Mouse (Mus musculus) neural tube, embryonic 14.5 days (tissue): Measurements from ENCODE around the gene Arid3b. TPM values are rescaled to one million over a fixed set of nuclear protein-coding genes. Genes with fewer than 3 reads are reported as not detected.
A peak's percentile ranks its signal among the peaks of the same experiment; 100 is the strongest.

ENCODE experiments used
- ATAC-seq: fragments of 200-750 bp; cut with Nextera tagmentation; 2 replicates; pipeline ENCODE4 v1.8.0; 2017; ENCODE audit warnings: low read depth, mild to moderate bottlenecking, moderate TSS enrichment, moderate library complexity
- H3K27ac ChIP-seq: fragments of 300-500 bp; sonication (generic); 2 replicates; pipeline ENCODE4 v1.5.1; 2014; ENCODE audit warnings: low read depth, mild to moderate bottlenecking, control low read depth, low read length, moderate library complexity, mixed read lengths
- H3K27me3 ChIP-seq: fragments of 300-500 bp; sonication (generic); 2 replicates; pipeline ENCODE4 v1.6.1; 2014; ENCODE audit warnings: low read length; ENCODE audit not compliant: control insufficient read depth, insufficient read depth
- H3K36me3 ChIP-seq: fragments of 300-500 bp; sonication (generic); 2 replicates; pipeline ENCODE4 v1.6.1; 2014; ENCODE audit warnings: low read length, mixed read lengths; ENCODE audit not compliant: control insufficient read depth, insufficient read depth
- H3K4me1 ChIP-seq: fragments of 300-500 bp; sonication (generic); 2 replicates; pipeline ENCODE4 v1.6.1; 2014; ENCODE audit warnings: low read length; ENCODE audit not compliant: control insufficient read depth, insufficient read depth
- H3K4me2 ChIP-seq: fragments of 300-500 bp; sonication (generic); 2 replicates; pipeline ENCODE4 v1.6.1; 2014; ENCODE audit warnings: mild to moderate bottlenecking, low read depth, low read length, control low read depth
- H3K4me3 ChIP-seq: fragments of 300-500 bp; sonication (generic); 2 replicates; pipeline ENCODE4 v1.5.1; 2014; ENCODE audit warnings: low read depth, low read length, control low read depth, mixed read lengths
- H3K9ac ChIP-seq: fragments of 300-500 bp; sonication (generic); replicated peaks from 2 replicates; pipeline ENCODE4 v1.6.1; 2014; ENCODE audit warnings: low read depth, mild to moderate bottlenecking, control low read depth, low read length, mixed read lengths
- H3K9me3 ChIP-seq: fragments of 300-500 bp; sonication (generic); 2 replicates; pipeline ENCODE4 v1.6.1; 2016; ENCODE audit warnings: low read length; ENCODE audit not compliant: control insufficient read depth
- WGBS: fragments of 180-500 bp; shearing (Covaris S2); extraction: QIAGEN DNeasy Blood & Tissue Kit; methylation state at CpG from one replicate; pipeline ENCODE4 v1.1.7; 2014; 5-methylcytosine and 5-hydroxymethylcytosine counted together
- polyA plus RNA-seq: library from polyadenylated mRNA; unstranded; fragments of >200 nt; fragmentation: Nextera tagmentation; extraction: Ambion mirVana; gene quantifications from 2 replicates; pipeline ENCODE4 v1.2.1, GENCODE M21; 2014

Gene Arid3b
- polyA plus RNA-seq, 1 experiment from 2014 or later = 6.3 TPM

- Histone ChIP-seq H3K9ac (peak overlapping the region; percentile 98), H3K36me3 (peaks cover 10% of the 10 kb centered on the region), H3K4me2 (peak overlapping the region; percentile 99), H3K27me3 (no peaks in the 10 kb centered on the region), H3K9me3 (no peaks in the 10 kb centered on the region), H3K4me3 (peak overlapping the region; percentile 89), H3K4me1 (peaks cover 28% of the 10 kb centered on the region), H3K27ac (peak overlapping the region; percentile 100)
- peak; percentile 93 for ATAC-seq
- WGBS = 0% methylated on average over 37 of the region's 45 CpGs
Observed at GRCm38 (mm10) chr9:57764974-57765363, 71.6 kb downstream of the Arid3b start.

DNA sequence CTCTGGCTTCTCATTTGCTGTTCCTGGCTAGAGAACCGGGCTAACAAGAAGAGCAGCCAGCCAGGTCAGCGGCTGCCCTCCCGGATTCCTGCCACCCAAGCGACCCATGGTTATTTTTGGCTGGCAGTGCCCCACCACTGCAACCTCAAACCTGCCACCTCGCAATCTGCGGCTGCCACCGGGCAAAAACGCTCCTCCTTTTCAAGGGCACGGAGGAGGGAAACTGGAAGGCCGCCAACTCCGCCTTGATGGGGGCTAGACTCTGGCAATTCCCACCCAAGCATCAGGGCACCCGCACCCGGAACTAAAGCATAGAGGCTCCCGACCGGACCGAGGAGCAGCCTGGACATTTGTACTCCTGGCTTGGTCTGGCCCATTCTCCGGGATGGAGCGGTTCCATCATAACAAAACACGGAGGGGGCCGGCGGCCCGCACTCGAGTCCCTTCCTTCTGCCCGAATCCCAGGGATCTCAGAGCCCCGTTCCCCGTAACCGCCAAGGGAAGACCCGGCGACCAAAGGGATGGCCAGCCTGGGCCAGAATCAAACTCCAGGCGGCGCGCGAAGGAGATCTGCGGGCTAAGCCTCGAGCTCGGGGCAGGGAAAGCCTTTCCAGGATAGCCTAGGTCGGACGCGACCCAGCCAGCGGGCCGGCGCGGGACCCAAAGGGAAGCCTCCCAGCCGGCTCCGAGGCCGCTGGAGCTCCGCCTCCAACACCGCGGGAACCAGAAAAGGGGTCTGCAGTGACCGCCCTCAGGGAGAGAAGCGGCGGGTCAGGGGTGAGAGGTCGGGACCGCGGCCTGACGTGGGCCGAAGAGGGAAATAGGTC lies 72.2 kb downstream of the Arid3b start:
- peak overlapping the region; percentile 100 for H3K27ac ChIP-seq
- peak overlapping the region; percentile 98 for H3K9ac ChIP-seq
- H3K4me2 ChIP-seq = peak overlapping the region; percentile 99
- H3K36me3 ChIP-seq = peaks cover 17% of the 10 kb centered on the region
- peak; percentile 52 for ATAC-seq
- peak overlapping the region; percentile 89 for H3K4me3 ChIP-seq
- no peaks in the 10 kb centered on the region for H3K9me3 ChIP-seq
- peaks cover 28% of the 10 kb centered on the region for H3K4me1 ChIP-seq
- no peaks in the 10 kb centered on the region for H3K27me3 ChIP-seq
- under 1% methylated on average over 50 of the region's 57 CpGs for WGBS

GRCm38 (mm10) chr9:57762563-57762991 lies 74.0 kb downstream of the Arid3b start:
- Histone ChIP-seq H3K9me3 (no peaks in the 10 kb centered on the region), H3K9ac (no peak overlapping the region), H3K4me1 (peaks cover 28% of the 10 kb centered on the region), H3K36me3 (peaks cover 34% of the 10 kb centered on the region), H3K27ac (no peak overlapping the region), H3K27me3 (no peaks in the 10 kb centered on the region), H3K4me3 (no peak overlapping the region), H3K4me2 (0 out of 2 replicates have a peak overlapping the region, but pooled peaks have one; percentile 99)
- WGBS = 60% methylated on average over 6 of the region's 6 CpGs
- ATAC-seq = no peak

- no peaks in the 10 kb centered on the region for H3K9me3 ChIP-seq
- H3K27ac ChIP-seq = no peak overlapping the region
- no peaks in the 10 kb centered on the region for H3K27me3 ChIP-seq
- H3K4me1 ChIP-seq = peaks cover 28% of the 10 kb centered on the region
- ATAC-seq = no peak
- no peak overlapping the region for H3K4me2 ChIP-seq
- H3K4me3 ChIP-seq = no peak overlapping the region
- WGBS = 92% methylated on average over 13 of the region's 13 CpGs
- peaks cover 41% of the 10 kb centered on the region for H3K36me3 ChIP-seq
- H3K9ac ChIP-seq = no peak overlapping the region
Observed at GRCm38 (mm10) chr9:57761563-57762551, 74.7 kb downstream of the Arid3b start.

DNA sequence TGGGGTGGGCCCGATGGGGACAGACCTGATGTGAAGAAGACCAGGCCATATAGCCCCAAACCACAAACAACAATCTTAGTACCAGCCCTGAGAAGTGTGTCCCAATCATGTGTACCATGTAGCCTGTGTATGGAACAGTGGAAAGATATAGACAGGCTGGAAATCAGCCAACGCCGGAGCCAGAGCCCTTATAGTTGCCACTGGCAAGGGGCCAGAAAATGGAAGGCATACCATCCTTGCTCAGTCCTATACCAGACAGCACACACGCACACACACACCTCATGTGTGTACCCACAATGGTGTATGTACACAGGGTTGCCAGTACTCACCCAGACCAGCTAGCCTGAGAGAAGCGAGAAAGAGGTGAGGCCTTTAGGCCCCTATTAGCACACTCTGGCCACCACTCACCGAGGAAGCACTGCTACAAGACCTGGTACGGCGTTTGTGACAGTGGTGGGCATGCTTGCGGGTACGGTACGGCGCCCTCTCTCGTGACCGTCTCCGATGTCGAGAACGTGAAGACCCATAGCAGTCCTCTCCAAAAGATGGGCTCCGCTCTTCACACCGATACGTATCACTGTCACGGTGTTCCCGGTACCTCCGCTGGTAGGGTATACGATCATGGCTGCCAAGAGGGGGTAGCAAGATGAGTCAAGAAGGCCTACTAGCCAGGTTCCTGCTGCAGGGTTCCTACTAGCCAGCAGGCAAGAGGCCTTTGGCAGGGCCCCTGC lies 76.0 kb downstream of the Arid3b start:
- H3K27me3 ChIP-seq = no peaks in the 10 kb centered on the region
- H3K9ac ChIP-seq = no peak overlapping the region
- peaks cover 46% of the 10 kb centered on the region for H3K36me3 ChIP-seq
- H3K4me2 ChIP-seq = no peak overlapping the region
- H3K27ac ChIP-seq = no peak overlapping the region
- peaks cover 23% of the 10 kb centered on the region for H3K4me1 ChIP-seq
- ATAC-seq = no peak
- H3K9me3 ChIP-seq = no peaks in the 10 kb centered on the region
- no peak overlapping the region for H3K4me3 ChIP-seq
- WGBS = 96% methylated on average over 24 of the region's 24 CpGs

DNA sequence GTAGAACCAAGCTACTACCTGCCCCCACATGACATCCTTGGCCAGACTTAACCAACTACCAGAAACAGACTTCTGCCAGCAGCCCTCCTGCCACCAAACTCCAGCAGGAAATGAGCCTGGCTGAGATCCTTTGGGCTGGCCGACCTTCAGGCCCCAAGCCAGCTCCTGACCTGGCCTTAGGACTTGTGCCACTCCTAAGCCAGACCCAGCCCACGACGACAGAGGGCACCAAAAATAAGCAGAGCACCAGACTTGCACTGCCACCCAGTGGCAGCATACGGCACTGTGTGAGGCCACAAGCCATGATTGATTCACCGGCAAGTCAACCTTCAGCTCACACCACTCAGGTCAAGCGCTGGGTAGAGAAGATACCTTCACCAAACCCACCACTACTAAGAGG lies 77.3 kb downstream of the Arid3b start:
- no peaks in the 10 kb centered on the region for H3K27me3 ChIP-seq
- peaks cover 23% of the 10 kb centered on the region for H3K4me1 ChIP-seq
- H3K4me3 ChIP-seq = no peak overlapping the region
- no peaks in the 10 kb centered on the region for H3K9me3 ChIP-seq
- H3K9ac ChIP-seq = no peak overlapping the region
- 35% methylated on average over 6 of the region's 6 CpGs for WGBS
- no peak for ATAC-seq
- H3K27ac ChIP-seq = no peak overlapping the region
- peaks cover 58% of the 10 kb centered on the region for H3K36me3 ChIP-seq
- no peak overlapping the region for H3K4me2 ChIP-seq

DNA sequence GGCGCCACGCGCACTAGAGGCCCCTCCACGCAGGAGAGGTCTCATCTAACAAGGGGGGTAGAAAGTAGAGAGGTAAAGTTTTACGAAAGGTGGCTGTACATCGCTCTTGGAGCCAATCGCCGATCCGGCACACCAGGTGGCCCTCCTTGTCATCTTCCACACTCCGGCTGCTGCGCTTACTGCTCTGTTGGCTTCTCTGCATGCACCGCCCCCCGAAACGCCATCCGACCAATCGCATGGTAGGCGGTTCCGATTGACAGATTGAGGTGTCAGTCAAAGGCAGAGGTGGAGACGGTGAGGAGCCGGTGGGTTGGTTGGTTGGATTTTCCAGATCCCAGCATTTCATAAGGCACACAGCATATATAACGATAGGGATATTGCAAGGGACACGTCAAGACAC lies 78.1 kb downstream of the Arid3b start:
- ATAC-seq = no peak
- H3K27ac ChIP-seq = no peak overlapping the region
- H3K4me3 ChIP-seq = no peak overlapping the region
- WGBS = 94% methylated on average over 22 of the region's 22 CpGs
- peaks cover 66% of the 10 kb centered on the region for H3K36me3 ChIP-seq
- peaks cover 16% of the 10 kb centered on the region for H3K4me1 ChIP-seq
- H3K4me2 ChIP-seq = no peak overlapping the region
- no peak overlapping the region for H3K9ac ChIP-seq
- H3K27me3 ChIP-seq = no peaks in the 10 kb centered on the region
- H3K9me3 ChIP-seq = no peaks in the 10 kb centered on the region

GRCm38 (mm10) chr9:57757578-57757977 lies 79.0 kb downstream of the Arid3b start:
- H3K4me3 ChIP-seq = no peak overlapping the region
- no peak overlapping the region for H3K27ac ChIP-seq
- no peaks in the 10 kb centered on the region for H3K27me3 ChIP-seq
- peaks cover 75% of the 10 kb centered on the region for H3K36me3 ChIP-seq
- no peak overlapping the region for H3K4me2 ChIP-seq
- peaks cover 7% of the 10 kb centered on the region; the same call in 1 of the 2 replicates for H3K4me1 ChIP-seq
- no peaks in the 10 kb centered on the region for H3K9me3 ChIP-seq
- no peak for ATAC-seq
- 93% methylated on average over 3 of the region's 3 CpGs for WGBS
- H3K9ac ChIP-seq = no peak overlapping the region
